In the genomic region with DNA sequence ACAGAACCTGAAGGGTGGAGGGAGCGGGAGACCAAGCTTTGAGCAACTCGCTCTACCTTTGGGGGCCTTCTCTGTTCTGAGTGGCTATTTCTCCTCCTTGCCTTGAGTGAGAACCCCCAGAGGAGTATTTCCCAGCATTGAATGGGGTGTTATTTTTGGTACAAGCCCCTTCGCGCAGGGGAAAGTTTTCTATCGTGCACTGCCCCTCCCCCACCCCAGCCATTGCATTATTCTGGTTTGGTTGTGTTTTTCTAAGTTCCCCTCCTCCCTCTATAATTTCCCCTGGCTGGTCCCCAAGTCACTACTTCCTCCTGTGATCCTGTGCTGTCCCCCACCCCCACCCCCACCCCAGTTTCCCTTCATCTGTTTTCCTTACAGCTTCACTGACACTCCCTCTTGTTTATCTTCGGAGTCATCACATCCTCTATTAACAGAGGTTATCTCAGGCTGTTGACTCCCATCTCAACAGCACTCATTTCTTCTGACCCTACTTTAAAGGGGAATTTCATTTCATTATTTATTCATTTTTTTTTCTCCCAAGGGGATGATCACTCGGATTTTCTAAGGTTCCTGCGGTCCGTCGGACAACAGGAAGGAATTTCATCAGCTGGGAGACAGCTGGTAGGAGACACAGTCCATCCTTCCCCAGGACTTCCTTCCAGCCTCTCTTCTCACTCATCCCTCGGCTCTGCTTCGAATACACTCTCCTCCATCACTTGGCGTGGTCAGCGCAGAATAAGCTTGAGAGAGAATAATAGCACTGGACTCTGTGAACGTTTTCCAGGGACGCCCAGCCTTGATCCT, we compare ENCODE assay signal across 8 mouse cellular contexts. TPM values are rescaled to one million over a fixed set of nuclear protein-coding genes. Genes with fewer than 3 reads are reported as not detected.
DNase-seq lines count a peak whose midpoint lies in the region; ATAC-seq lines count a peak whose summit lies in the region.

No protein-coding gene starts in this region.

- 56% methylated on average over 16 of the region's 16 CpGs for WGBS in embryonic facial prominence, embryonic 13.5 days
- WGBS in embryonic facial prominence, embryonic 10.5 days, result 63% methylated on average over 16 of the region's 16 CpGs
- 21% methylated on average over 16 of the region's 16 CpGs for WGBS in kidney, embryonic 14.5 days

- H3K27me3 ChIP-seq in embryonic facial prominence, embryonic 13.5 days, result no peaks in the 10 kb centered on the region
- H3K27me3 ChIP-seq in embryonic facial prominence, embryonic 10.5 days (replicated peaks; ENCODE audit: low read depth, poor library complexity, severe bottlenecking), result no peaks in the 10 kb centered on the region
- H3K27me3 ChIP-seq in kidney, embryonic 14.5 days (ENCODE audit: control insufficient read depth, insufficient read depth, low read length), result no peaks in the 10 kb centered on the region

- H3K4me3 ChIP-seq in embryonic facial prominence, embryonic 13.5 days, result no peak overlapping the region
- H3K4me3 ChIP-seq in embryonic facial prominence, embryonic 10.5 days, result no peak overlapping the region
- H3K4me3 ChIP-seq in kidney, embryonic 14.5 days (ENCODE audit: low read length), result no peak overlapping the region

- H3K9me3 ChIP-seq in embryonic facial prominence, embryonic 13.5 days, result no peaks in the 10 kb centered on the region
- H3K9me3 ChIP-seq in embryonic facial prominence, embryonic 10.5 days, result no peaks in the 10 kb centered on the region
- H3K9me3 ChIP-seq in kidney, embryonic 14.5 days (ENCODE audit: control insufficient read depth, low read length), result no peaks in the 10 kb centered on the region

- no peak for DNase-seq in embryonic facial prominence, embryonic 10.5 days (ENCODE audit: low spot score)
- peak; percentile 42 to 61 for DNase-seq in heart, adult 18-20 months
- DNase-seq in lung, postnatal 4 days, result peak; percentile 42 to 47
- no peak for DNase-seq in ovary, postnatal 36 days (ENCODE audit: low spot score)
- no peak for DNase-seq in cerebellum, postnatal 25 days
- DNase-seq in embryo, embryonic 11 days, result no peak

- peaks cover 19% of the 10 kb centered on the region for H3K4me1 ChIP-seq in embryonic facial prominence, embryonic 13.5 days
- peaks cover 13% of the 10 kb centered on the region for H3K4me1 ChIP-seq in embryonic facial prominence, embryonic 10.5 days
- 0 out of 2 replicates have a peak, but pooled peaks cover 8% of the 10 kb centered on the region for H3K4me1 ChIP-seq in kidney, embryonic 14.5 days (ENCODE audit: control insufficient read depth, insufficient read depth, low read length)

- no peak overlapping the region for H3K4me2 ChIP-seq in embryonic facial prominence, embryonic 13.5 days
- H3K4me2 ChIP-seq in kidney, embryonic 14.5 days (replicated peaks; ENCODE audit: low read depth, low read length), result peak overlapping the region; percentile 0; the same call in 1 of the 2 replicates

- ATAC-seq in embryonic facial prominence, embryonic 13.5 days (ENCODE audit: insufficient number of reproducible peaks, insufficient read depth, low FRiP score, low TSS enrichment, low read depth), result peak; percentile 52; the same call in 1 of the 2 replicates
- no peak; the same call in 1 of the 2 replicates for ATAC-seq in kidney, embryonic 14.5 days (ENCODE audit: low FRiP score, low TSS enrichment)

- no peaks in the 10 kb centered on the region for H3K36me3 ChIP-seq in embryonic facial prominence, embryonic 13.5 days
- no peaks in the 10 kb centered on the region for H3K36me3 ChIP-seq in embryonic facial prominence, embryonic 10.5 days (replicated peaks)
- no peaks in the 10 kb centered on the region for H3K36me3 ChIP-seq in kidney, embryonic 14.5 days (ENCODE audit: control insufficient read depth, insufficient read depth, low read length)

- no peak overlapping the region for H3K27ac ChIP-seq in embryonic facial prominence, embryonic 13.5 days
- H3K27ac ChIP-seq in embryonic facial prominence, embryonic 10.5 days (replicated peaks), result no peak overlapping the region
- no peak overlapping the region for H3K27ac ChIP-seq in kidney, embryonic 14.5 days (ENCODE audit: low read depth, low read length)

- no peak overlapping the region for H3K9ac ChIP-seq in embryonic facial prominence, embryonic 13.5 days
- no peak overlapping the region for H3K9ac ChIP-seq in kidney, embryonic 14.5 days (ENCODE audit: low read depth, low read length)

RNA-seq across cellular contexts. Expression of a gene that starts 58.9 kb away (rescaled TPM):
- 9.9 and 10.1 TPM in 2 replicates for polyA plus RNA-seq in embryonic facial prominence, embryonic 13.5 days (2015; fragmentation: Nextera tagmentation; extraction: Ambion mirVana)
- polyA plus RNA-seq in embryonic facial prominence, embryonic 10.5 days (2016; fragmentation: Nextera tagmentation; extraction: Ambion mirVana), result 7.3 and 7.6 TPM in 2 replicates
- 10 to 100 TPM; 26.6 to 37.1 TPM for total RNA-seq in heart, adult 18-20 months (2021)
- polyA plus RNA-seq in kidney, embryonic 14.5 days (2014; fragmentation: Nextera tagmentation; extraction: Ambion mirVana), result 11.2 and 12.3 TPM in 2 replicates

Comparison
In these comparisons a context has a peak if more than half of its experiments do, and no peak if none do; other contexts are left out.
1. DNase-seq: peak in heart, adult 18-20 months (2 of 2) and lung, postnatal 4 days (2 of 2); none in embryonic facial prominence, embryonic 10.5 days (single experiment), ovary, postnatal 36 days (single experiment), cerebellum, postnatal 25 days (0 of 2) and embryo, embryonic 11 days (single experiment).